Mouse (Mus musculus) lung, adult 2 months (tissue): ENCODE data around the gene Arl5c.

ENCODE experiments used
- CTCF ChIP-seq: fragments of 200-500 bp; IDR thresholded peaks from 2 replicates; pipeline ENCODE4 v1.5.1; 2011; ENCODE audit warnings: mild to moderate bottlenecking, low read length, control low read depth; ENCODE audit not compliant: insufficient read depth
- POLR2A ChIP-seq: fragments of 200-500 bp; IDR thresholded peaks from 2 replicates; pipeline ENCODE4 v1.6.1; 2011; ENCODE audit warnings: low read depth, mild to moderate bottlenecking, control low read depth, low read length, borderline replicate concordance; ENCODE audit errors: extremely low read depth

DNA sequence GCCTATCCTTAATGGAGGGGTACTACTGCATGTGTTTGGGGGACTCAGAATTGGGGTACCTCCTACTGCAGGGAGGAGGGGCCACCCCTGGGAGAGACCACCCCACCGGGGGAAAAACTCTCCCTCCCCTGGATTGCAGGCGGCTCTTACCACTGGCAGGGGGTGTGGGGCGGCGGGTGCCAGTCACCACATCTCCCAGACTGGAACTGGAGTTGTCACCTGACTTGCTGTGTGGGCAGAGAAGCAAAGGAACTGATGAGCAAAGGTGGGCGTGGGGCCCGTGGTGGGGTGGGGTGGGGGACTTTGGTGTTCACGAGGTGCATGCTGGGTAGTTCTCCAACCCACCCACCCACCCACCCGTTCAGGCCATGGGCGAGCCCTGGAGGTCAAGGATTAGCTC is 15.7 kb upstream of the Arl5c start:
- TF ChIP-seq POLR2A (no peak), CTCF (no peak)
